In genomic region chr7:119720253-119720946, GRCm38 (mm10) we compare ENCODE assay signal across 8 mouse cellular contexts. TPM values are rescaled to one million over a fixed set of nuclear protein-coding genes. Genes with fewer than 3 reads are reported as not detected.
DNase-seq lines count a peak whose midpoint lies in the region; ATAC-seq and TF ChIP-seq lines count a peak whose summit lies in the region.

Gene Thumpd1 (minus strand): TSS chr7:119720798.

- H3K4me1 ChIP-seq in bone marrow, adult 2 months (ENCODE audit: control insufficient read depth, insufficient read depth, low read length): no peaks in the 10 kb centered on the region; the same call in 1 of the 2 replicates
- H3K4me1 ChIP-seq in embryonic facial prominence, embryonic 15.5 days: peaks cover 5% of the 10 kb centered on the region
- peaks cover 5% of the 10 kb centered on the region for H3K4me1 ChIP-seq in limb, embryonic 14.5 days (ENCODE audit: control insufficient read depth, insufficient read depth, low read length)
- no peaks in the 10 kb centered on the region for H3K4me1 ChIP-seq in midbrain, postnatal 0 days (ENCODE audit: insufficient read depth, low read length)

- peak; percentile 67; the same call in 1 of the 2 replicates for TF ChIP-seq POLR2A in bone marrow, adult 2 months (IDR thresholded peaks at IDR 0.05; ENCODE audit: borderline replicate concordance, control insufficient read depth, low read depth, low read length)
- TF ChIP-seq POLR2A in limb, embryonic 14.5 days (IDR thresholded peaks at IDR 0.05; ENCODE audit: borderline replicate concordance, extremely low read depth, insufficient read depth, insufficient read length): 0 out of 2 replicates have a peak, but pooled peaks have one; percentile 34

- peak within 1 kb of the TSS; percentile 89 for H3K4me3 ChIP-seq in bone marrow, adult 2 months (replicated peaks; ENCODE audit: control insufficient read depth, low read depth, low read length)
- peak within 1 kb of the TSS; percentile 90 for H3K4me3 ChIP-seq in embryonic facial prominence, embryonic 15.5 days (replicated peaks)
- H3K4me3 ChIP-seq in limb, embryonic 14.5 days (replicated peaks; ENCODE audit: low read length): peak within 1 kb of the TSS; percentile 85
- peak within 1 kb of the TSS; percentile 74 for H3K4me3 ChIP-seq in midbrain, postnatal 0 days (ENCODE audit: low read depth, low read length)

- peak; percentile 90 for ATAC-seq in embryonic facial prominence, embryonic 15.5 days (ENCODE audit: insufficient number of reproducible peaks, low FRiP score, low TSS enrichment, low read depth)
- ATAC-seq in limb, embryonic 14.5 days (ENCODE audit: low FRiP score, low read depth): peak; percentile 93
- ATAC-seq in midbrain, postnatal 0 days (ENCODE audit: low FRiP score): peak; percentile 96

- peaks cover 31% of the 10 kb centered on the region for H3K36me3 ChIP-seq in embryonic facial prominence, embryonic 15.5 days
- H3K36me3 ChIP-seq in limb, embryonic 14.5 days (ENCODE audit: control insufficient read depth, insufficient read depth, low read length): peaks cover 31% of the 10 kb centered on the region
- peaks cover 17% of the 10 kb centered on the region for H3K36me3 ChIP-seq in midbrain, postnatal 0 days (ENCODE audit: insufficient read depth, low read length)

- no peaks in the 10 kb centered on the region for H3K9me3 ChIP-seq in embryonic facial prominence, embryonic 15.5 days (replicated peaks)
- H3K9me3 ChIP-seq in limb, embryonic 14.5 days (ENCODE audit: control insufficient read depth, low read length): no peaks in the 10 kb centered on the region
- H3K9me3 ChIP-seq in midbrain, postnatal 0 days (ENCODE audit: low read length): no peaks in the 10 kb centered on the region

- peak; percentile 59; the same call in 1 of the 2 replicates for TF ChIP-seq CTCF in bone marrow, adult 2 months (IDR thresholded peaks at IDR 0.05; ENCODE audit: control insufficient read depth, insufficient read depth, low read length)
- TF ChIP-seq CTCF in midbrain, postnatal 0 days (IDR thresholded peaks at IDR 0.05): peak; percentile 82

- H3K9ac ChIP-seq in embryonic facial prominence, embryonic 15.5 days: peak within 1 kb of the TSS; percentile 78
- H3K9ac ChIP-seq in limb, embryonic 14.5 days (ENCODE audit: low read depth, low read length, severe bottlenecking): peak within 1 kb of the TSS; percentile 86
- peak within 1 kb of the TSS; percentile 84 for H3K9ac ChIP-seq in midbrain, postnatal 0 days (replicated peaks; ENCODE audit: low read length, poor library complexity, severe bottlenecking)

- H3K4me2 ChIP-seq in embryonic facial prominence, embryonic 15.5 days (replicated peaks): peak within 1 kb of the TSS; percentile 75
- peak within 1 kb of the TSS; percentile 70 for H3K4me2 ChIP-seq in limb, embryonic 14.5 days (replicated peaks; ENCODE audit: low read depth, low read length, severe bottlenecking)
- H3K4me2 ChIP-seq in midbrain, postnatal 0 days (ENCODE audit: low read depth, low read length, poor library complexity, severe bottlenecking): peak within 1 kb of the TSS; percentile 73

- under 1% methylated on average over 60 of the region's 60 CpGs for WGBS in bone marrow, adult 2 months
- WGBS in embryonic facial prominence, embryonic 15.5 days: under 1% methylated on average over 60 of the region's 60 CpGs
- WGBS in limb, embryonic 14.5 days: 2% methylated on average over 56 of the region's 60 CpGs
- WGBS in midbrain, postnatal 0 days: under 1% methylated on average over 60 of the region's 60 CpGs

- no peaks in the 10 kb centered on the region for H3K27me3 ChIP-seq in embryonic facial prominence, embryonic 15.5 days
- H3K27me3 ChIP-seq in limb, embryonic 14.5 days (ENCODE audit: control insufficient read depth, insufficient read depth, low read length): no peaks in the 10 kb centered on the region
- H3K27me3 ChIP-seq in midbrain, postnatal 0 days (ENCODE audit: insufficient read depth, low read length): no peaks in the 10 kb centered on the region

- peak; percentile 93 for DNase-seq in 416B (ENCODE audit: low read depth)
- DNase-seq in heart, adult 8-10 months (ENCODE audit: low spot score): peak; percentile 90
- DNase-seq in kidney, adult 9 months: peak; percentile 91
- peak; percentile 92 for DNase-seq in limb, embryonic 14.5 days (ENCODE audit: low spot score)
- peak; percentile 96 for DNase-seq in midbrain, postnatal 0 days (ENCODE audit: low spot score)
- DNase-seq in spleen, postnatal 14 days (ENCODE audit: low spot score in 2 of 2): peak; percentile 78 to 91

- H3K27ac ChIP-seq in bone marrow, adult 2 months (ENCODE audit: control insufficient read depth, insufficient read depth, low read depth, low read length, poor library complexity): no peak within 1 kb of the TSS
- peak within 1 kb of the TSS; percentile 76 for H3K27ac ChIP-seq in embryonic facial prominence, embryonic 15.5 days (replicated peaks)
- H3K27ac ChIP-seq in limb, embryonic 14.5 days (replicated peaks; ENCODE audit: low read depth, low read length): peak within 1 kb of the TSS; percentile 65
- peak within 1 kb of the TSS; percentile 77 for H3K27ac ChIP-seq in midbrain, postnatal 0 days (ENCODE audit: low read depth, low read length)

RNA-seq across cellular contexts. Expression of gene Thumpd1, which starts in this region (rescaled TPM):
- 12.6 and 14.6 TPM in 2 replicates for polyA plus RNA-seq in bone marrow, adult 2 months (2011; ENCODE audit: insufficient read depth, insufficient read length, low replicate concordance, missing spikeins)
- polyA plus RNA-seq in embryonic facial prominence, embryonic 15.5 days (2015; fragmentation: Nextera tagmentation; extraction: Ambion mirVana): 67.7 and 70.2 TPM in 2 replicates
- total RNA-seq in heart, adult 8-10 months (2022): 10 to 100 TPM; 14.9 to 18.8 (median 17.2) TPM
- polyA plus RNA-seq in limb, embryonic 14.5 days (2012; rRNA removed): 38.9 and 43.6 TPM in 2 replicates
- polyA plus RNA-seq in limb, embryonic 14.5 days (2014; fragmentation: Nextera tagmentation; extraction: Ambion mirVana): 76.5 and 81.3 TPM in 2 replicates
- 37.5 and 53.4 TPM in 2 replicates for total RNA-seq in midbrain, postnatal 0 days (2014; rRNA removed)
- 69.1 and 71.3 TPM in 2 replicates for polyA plus RNA-seq in midbrain, postnatal 0 days (2015; fragmentation: Nextera tagmentation; extraction: Ambion mirVana)
